Mouse (Mus musculus) liver, embryonic 15.5 days (tissue): ENCODE measurements around the gene Utp15. TPM values are rescaled to one million over a fixed set of nuclear protein-coding genes. Genes with fewer than 3 reads are reported as not detected.

Experiments used
- ATAC-seq: fragments of 200-750 bp; cut with Nextera tagmentation; 2 replicates; pipeline ENCODE4 v1.8.0; 2017; ENCODE audit warnings: moderate number of reproducible peaks, mild to moderate bottlenecking, moderate library complexity; ENCODE audit not compliant: insufficient read depth
- H3K27ac ChIP-seq: fragments of 300-500 bp; sonication (generic); replicated peaks from 2 replicates; pipeline ENCODE4 v1.5.1; 2015; ENCODE audit warnings: mild to moderate bottlenecking, inconsistent platforms
- H3K27me3 ChIP-seq: fragments of 300-500 bp; sonication (generic); 2 replicates; pipeline ENCODE4 v1.6.1; 2015; ENCODE audit warnings: mild to moderate bottlenecking, inconsistent platforms
- H3K36me3 ChIP-seq: fragments of 300-500 bp; sonication (generic); replicated peaks from 2 replicates; pipeline ENCODE4 v1.6.1; 2015; ENCODE audit warnings: moderate library complexity, mild to moderate bottlenecking, inconsistent platforms
- H3K4me1 ChIP-seq: fragments of 300-500 bp; sonication (generic); replicated peaks from 2 replicates; pipeline ENCODE4 v1.6.1; 2015; ENCODE audit warnings: inconsistent platforms
- H3K4me2 ChIP-seq: fragments of 300-500 bp; sonication (generic); 2 replicates; pipeline ENCODE4 v1.6.1; 2015; ENCODE audit warnings: moderate library complexity, mild to moderate bottlenecking, inconsistent platforms
- H3K4me3 ChIP-seq: fragments of 300-500 bp; sonication (generic); replicated peaks from 2 replicates; pipeline ENCODE4 v1.5.1; 2015; ENCODE audit warnings: mild to moderate bottlenecking, inconsistent platforms
- H3K9ac ChIP-seq: fragments of 300-500 bp; sonication (generic); 2 replicates; pipeline ENCODE4 v1.6.1; 2015; ENCODE audit warnings: moderate library complexity, mild to moderate bottlenecking, inconsistent platforms
- H3K9me3 ChIP-seq: fragments of 300-500 bp; sonication (generic); replicated peaks from 2 replicates; pipeline ENCODE4 v1.6.1; 2016; ENCODE audit warnings: inconsistent platforms
- WGBS: fragments of 180-500 bp; shearing (Covaris S2); methylation state at CpG from one replicate; pipeline ENCODE4 v1.1.7; 2015; ENCODE audit warnings: mixed read lengths; ENCODE audit not compliant: insufficient replicate concordance; 5-methylcytosine and 5-hydroxymethylcytosine counted together
- polyA plus RNA-seq: library from polyadenylated mRNA; unstranded; fragments of >200 nt; fragmentation: Nextera tagmentation; extraction: Ambion mirVana; gene quantifications from 2 replicates; pipeline ENCODE4 v1.2.1, GENCODE M21; 2015

The Utp15 gene
- polyA plus RNA-seq: 11.0 and 12.0 TPM in 2 replicates

DNA sequence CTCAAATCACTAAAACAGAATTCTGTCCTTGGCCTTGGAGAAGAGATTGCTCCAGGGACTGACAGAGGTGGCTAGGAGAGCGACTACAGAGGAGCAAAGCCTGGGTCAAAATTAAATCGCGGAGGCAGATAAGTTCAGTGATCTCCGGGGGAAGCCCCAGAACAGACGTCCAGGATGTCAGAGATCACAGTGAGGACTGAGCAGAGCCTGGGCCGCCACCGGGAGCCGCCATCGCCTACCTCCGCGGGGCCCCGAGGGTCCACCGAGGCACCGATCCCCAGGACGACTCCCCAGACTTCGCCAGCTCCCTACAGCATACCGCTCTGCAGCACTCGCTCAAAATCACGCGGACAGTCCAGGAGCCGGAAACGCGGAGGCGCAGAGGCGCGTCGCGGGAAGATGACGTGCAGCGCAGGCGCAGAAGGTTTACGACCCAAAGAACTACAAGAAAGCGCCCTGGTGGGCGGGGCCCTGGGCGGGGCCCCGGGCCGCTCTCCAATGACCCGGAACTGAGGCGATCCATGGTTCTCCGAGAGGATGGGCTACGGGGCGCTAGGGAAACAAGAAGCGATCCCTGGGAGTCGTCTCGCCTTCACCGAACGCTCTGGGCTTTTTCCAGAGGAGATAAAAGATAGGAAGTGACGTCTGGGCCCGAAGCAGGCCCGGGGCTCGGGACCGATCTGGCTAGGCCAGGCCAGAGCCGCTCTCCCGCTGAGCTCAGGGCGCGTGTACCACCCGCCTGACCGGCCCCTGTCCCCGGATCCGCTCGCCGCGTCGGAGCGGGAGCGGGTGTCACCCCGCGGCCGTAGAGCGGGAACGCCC lies at the start of gene Utp15, which contains the start of gene Ankra2:
Gene Utp15 (minus strand): TSS at position 406 of the 822 bp plus-strand sequence.
Gene Ankra2 (plus strand): TSS at position 439 of the 822 bp plus-strand sequence.
- WGBS: under 1% methylated on average over 71 of the region's 71 CpGs
- no peaks in the 10 kb centered on the region for H3K9me3 ChIP-seq
- H3K9ac ChIP-seq: peak within 1 kb of the TSS; percentile 84
- no peaks in the 10 kb centered on the region for H3K27me3 ChIP-seq
- peaks cover 28% of the 10 kb centered on the region for H3K36me3 ChIP-seq
- peak within 1 kb of the TSS; percentile 91 for H3K4me2 ChIP-seq
- peak within 1 kb of the TSS; percentile 93 for H3K27ac ChIP-seq
- peak within 1 kb of the TSS; percentile 87 for H3K4me3 ChIP-seq
- peaks cover 26% of the 10 kb centered on the region for H3K4me1 ChIP-seq
- peak; percentile 99 for ATAC-seq

DNA sequence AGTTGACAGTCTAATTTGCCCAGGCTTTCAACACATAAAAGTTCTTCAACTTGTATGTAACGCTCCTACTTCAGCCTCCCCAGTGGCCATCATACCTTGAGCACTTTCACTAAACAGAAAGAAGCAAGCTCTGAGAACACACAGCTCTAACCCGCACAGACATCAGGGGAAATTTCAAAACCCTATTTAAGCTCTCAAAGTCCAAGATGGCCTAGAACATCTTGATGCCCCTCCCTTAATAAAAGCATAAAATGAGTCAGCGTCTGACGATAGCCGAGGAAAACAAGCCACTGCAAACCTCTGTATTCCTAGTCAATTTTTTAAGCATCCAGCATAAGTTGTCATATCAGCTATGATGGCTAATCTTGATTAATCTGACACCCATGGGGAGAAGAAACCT lies 48.8 kb upstream of the Utp15 start:
- Histone ChIP-seq H3K27ac (no peak overlapping the region), H3K27me3 (no peaks in the 10 kb centered on the region), H3K9ac (no peak overlapping the region), H3K9me3 (no peaks in the 10 kb centered on the region), H3K4me2 (no peak overlapping the region), H3K36me3 (peaks cover 66% of the 10 kb centered on the region), H3K4me1 (peaks cover 17% of the 10 kb centered on the region), H3K4me3 (no peak overlapping the region)
- 82% methylated on average over 5 of the region's 5 CpGs for WGBS
- ATAC-seq: no peak

GRCm38 (mm10) chr13:98308724-98309123 lies 45.9 kb upstream of the Utp15 start:
- Histone ChIP-seq H3K4me1 (peaks cover 3% of the 10 kb centered on the region), H3K4me3 (no peak overlapping the region), H3K4me2 (no peak overlapping the region), H3K9me3 (no peaks in the 10 kb centered on the region), H3K9ac (no peak overlapping the region), H3K36me3 (peaks cover 59% of the 10 kb centered on the region), H3K27ac (no peak overlapping the region), H3K27me3 (no peaks in the 10 kb centered on the region; the same call in 1 of the 2 replicates)
- WGBS: 76% methylated on average over 4 of the region's 4 CpGs
- no peak for ATAC-seq

DNA sequence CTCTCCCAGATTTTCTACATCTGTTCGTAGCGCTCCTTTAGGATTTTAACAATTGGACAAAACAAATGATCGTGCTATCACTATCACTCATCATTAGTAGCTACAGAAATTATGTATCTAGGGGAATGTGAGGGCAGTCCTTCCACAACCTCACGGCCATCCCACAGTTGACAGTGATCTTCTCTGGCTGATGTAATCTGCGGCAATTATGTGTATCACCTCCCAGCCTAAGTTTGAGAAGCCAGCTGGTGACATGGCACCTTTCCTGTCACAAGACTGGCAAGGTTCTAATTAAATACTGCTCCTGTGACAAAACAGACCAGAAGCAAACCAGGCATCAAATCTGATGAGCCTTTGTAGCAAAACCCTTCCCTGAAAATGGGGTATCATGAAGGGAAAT lies 45.2 kb upstream of the Utp15 start:
- H3K9me3 ChIP-seq: no peaks in the 10 kb centered on the region
- H3K4me3 ChIP-seq: no peak overlapping the region
- H3K27ac ChIP-seq: no peak overlapping the region
- WGBS: 72% methylated on average over 5 of the region's 5 CpGs
- no peak for ATAC-seq
- H3K36me3 ChIP-seq: peaks cover 52% of the 10 kb centered on the region
- no peaks in the 10 kb centered on the region; the same call in 1 of the 2 replicates for H3K4me1 ChIP-seq
- H3K9ac ChIP-seq: no peak overlapping the region
- H3K27me3 ChIP-seq: no peaks in the 10 kb centered on the region; the same call in 1 of the 2 replicates
- no peak overlapping the region for H3K4me2 ChIP-seq

- Histone ChIP-seq H3K4me2 (no peak overlapping the region), H3K9ac (no peak overlapping the region), H3K4me1 (no peaks in the 10 kb centered on the region; the same call in 1 of the 2 replicates), H3K9me3 (no peaks in the 10 kb centered on the region), H3K4me3 (no peak overlapping the region), H3K27me3 (no peaks in the 10 kb centered on the region; the same call in 1 of the 2 replicates), H3K36me3 (peaks cover 42% of the 10 kb centered on the region), H3K27ac (no peak overlapping the region)
- no peak for ATAC-seq
- WGBS: 58% methylated on average over 14 of the region's 14 CpGs
These were observed 44.1 kb upstream of the Utp15 start for GRCm38 (mm10) chr13:98306852-98307475.

GRCm38 (mm10) chr13:98306393-98306792 lies 43.6 kb upstream of the Utp15 start:
- peaks cover 37% of the 10 kb centered on the region for H3K36me3 ChIP-seq

DNA sequence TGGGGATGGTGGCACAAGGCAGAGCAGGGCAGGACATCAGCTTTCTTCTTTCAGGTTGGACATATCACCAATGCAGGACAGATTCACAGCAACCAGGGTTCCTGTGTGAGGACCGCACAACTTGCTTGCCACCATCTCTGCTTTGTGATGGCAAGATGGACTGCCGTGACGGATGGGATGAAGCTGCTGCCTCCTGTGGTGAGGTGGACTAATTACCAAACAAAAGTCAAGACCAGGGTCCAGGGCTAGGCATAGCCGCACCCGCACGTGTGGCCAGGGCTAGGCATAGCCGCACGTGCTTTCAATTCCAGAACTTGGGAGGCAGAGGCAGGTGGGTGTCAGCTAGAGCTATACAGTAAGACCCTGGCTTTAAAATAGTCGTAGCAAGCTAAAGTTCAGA lies 42.4 kb upstream of the Utp15 start:
- ATAC-seq: no peak
- Histone ChIP-seq H3K27ac (no peak overlapping the region), H3K36me3 (peaks cover 25% of the 10 kb centered on the region), H3K9ac (no peak overlapping the region), H3K27me3 (no peaks in the 10 kb centered on the region; the same call in 1 of the 2 replicates), H3K4me2 (no peak overlapping the region), H3K9me3 (no peaks in the 10 kb centered on the region), H3K4me3 (no peak overlapping the region), H3K4me1 (no peaks in the 10 kb centered on the region; the same call in 1 of the 2 replicates)
- 78% methylated on average over 9 of the region's 9 CpGs for WGBS

More at GRCm38 (mm10) chr13:98306393-98306792, 43.6 kb upstream of the Utp15 start:
- WGBS: 49% methylated on average over 5 of the region's 5 CpGs
- Histone ChIP-seq H3K9me3 (no peaks in the 10 kb centered on the region), H3K27me3 (no peaks in the 10 kb centered on the region; the same call in 1 of the 2 replicates), H3K4me3 (no peak overlapping the region), H3K4me2 (no peak overlapping the region), H3K4me1 (no peaks in the 10 kb centered on the region; the same call in 1 of the 2 replicates), H3K27ac (no peak overlapping the region), H3K9ac (no peak overlapping the region)
- ATAC-seq: no peak

DNA sequence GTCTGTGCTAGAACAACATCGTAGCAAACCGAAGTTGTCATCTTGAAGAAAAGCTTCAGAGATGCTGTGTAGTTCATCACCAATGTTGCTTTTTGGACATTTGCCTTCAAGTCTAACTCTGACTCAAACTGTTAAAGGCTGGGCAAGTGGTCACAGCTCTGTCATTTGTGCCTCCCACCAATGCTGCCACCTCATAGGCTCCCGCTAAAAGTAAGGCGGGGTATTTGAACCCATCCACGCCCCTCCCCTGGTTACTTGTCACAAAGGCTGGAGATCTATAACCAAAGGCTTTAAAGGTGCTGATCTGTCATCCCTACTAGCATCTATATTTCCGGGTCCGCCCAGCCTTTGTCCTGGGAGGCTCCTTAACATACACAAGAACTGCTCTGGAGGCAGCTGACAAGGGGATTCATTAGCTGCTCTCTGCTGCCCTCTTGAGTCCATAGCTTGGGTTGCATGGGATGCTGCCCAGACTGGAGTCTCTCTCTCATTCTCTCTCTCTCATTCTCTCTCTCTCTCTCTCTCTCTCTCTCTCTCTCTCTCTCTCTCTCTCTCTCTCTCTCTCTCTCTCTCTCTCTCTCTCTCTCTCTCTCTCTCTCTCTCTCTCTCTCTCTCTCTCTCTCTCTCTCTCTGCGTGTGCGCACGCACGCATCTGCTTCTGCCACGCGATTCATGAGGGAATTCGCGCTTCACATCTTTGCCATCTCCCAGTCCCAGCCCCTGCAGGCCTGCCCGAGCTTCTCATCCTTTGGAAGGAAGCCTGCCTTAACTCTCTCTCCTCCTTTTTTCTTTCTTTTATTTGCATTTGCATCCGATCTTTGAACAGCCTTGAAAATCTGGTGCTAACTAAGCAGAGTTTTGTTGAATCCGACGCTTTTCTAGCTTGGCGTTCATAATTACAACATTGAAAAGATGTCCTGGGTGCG lies 36.3 kb upstream of the Utp15 start:
- Histone ChIP-seq H3K9me3 (no peaks in the 10 kb centered on the region), H3K4me2 (no peak overlapping the region), H3K36me3 (no peaks in the 10 kb centered on the region), H3K4me3 (no peak overlapping the region), H3K9ac (no peak overlapping the region), H3K27ac (no peak overlapping the region), H3K27me3 (no peaks in the 10 kb centered on the region), H3K4me1 (no peaks in the 10 kb centered on the region)
- no peak for ATAC-seq
- 51% methylated on average over 21 of the region's 21 CpGs for whole genome bisulfite sequencing

DNA sequence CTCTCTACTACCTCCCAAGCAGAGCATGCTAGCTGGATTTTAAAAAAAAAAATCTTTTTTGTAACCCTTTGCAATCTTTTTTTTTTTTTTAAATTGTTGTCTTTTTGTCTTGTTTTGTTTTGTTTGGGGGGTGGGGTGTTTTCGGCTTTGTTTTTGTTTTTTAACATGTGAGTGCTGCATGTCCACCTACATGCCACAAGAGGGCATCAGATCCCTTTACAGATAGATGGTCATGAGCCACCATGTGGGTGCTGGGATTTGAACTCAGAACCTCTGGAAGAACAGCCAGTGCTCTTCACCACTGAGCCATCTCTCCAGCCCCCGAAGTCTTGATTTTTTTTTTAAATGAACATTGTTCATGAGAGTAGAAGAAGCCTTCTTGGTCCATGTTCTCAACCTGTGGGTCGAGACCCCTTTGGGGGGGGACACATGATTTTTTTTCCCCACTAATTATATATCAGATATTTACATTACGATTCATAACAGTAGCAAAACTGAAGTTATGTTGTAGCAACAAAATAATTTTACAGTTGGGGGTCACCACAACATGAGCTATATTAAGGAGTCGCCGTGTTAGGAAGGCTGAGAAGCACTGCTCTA lies 35.1 kb upstream of the Utp15 start:
- H3K27me3 ChIP-seq: no peaks in the 10 kb centered on the region
- H3K9me3 ChIP-seq: no peaks in the 10 kb centered on the region
- H3K4me2 ChIP-seq: no peak overlapping the region
- H3K27ac ChIP-seq: no peak overlapping the region
- ATAC-seq: no peak
- no peak overlapping the region for H3K9ac ChIP-seq
- WGBS: 69% methylated on average over 6 of the region's 6 CpGs
- no peaks in the 10 kb centered on the region for H3K36me3 ChIP-seq
- no peaks in the 10 kb centered on the region for H3K4me1 ChIP-seq
- no peak overlapping the region for H3K4me3 ChIP-seq

DNA sequence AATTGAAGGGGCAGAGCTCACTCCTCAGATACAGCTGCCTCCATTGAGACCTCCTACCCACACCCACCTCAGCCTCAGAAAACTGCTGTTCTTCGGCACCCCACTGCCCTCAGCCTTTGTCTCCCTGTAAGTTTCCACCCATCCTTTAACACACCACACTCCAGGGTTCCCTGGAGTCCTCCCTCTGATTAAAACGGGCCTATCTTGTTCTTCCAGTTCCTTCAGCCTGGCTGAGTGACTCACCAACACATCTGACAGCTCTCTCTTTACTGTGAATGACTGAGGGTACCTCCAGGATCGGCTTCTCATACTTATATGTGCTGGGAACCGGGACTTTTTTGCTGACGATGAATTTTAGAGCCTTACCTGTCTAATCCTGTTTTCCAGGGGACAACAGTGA lies 33.2 kb upstream of the Utp15 start:
- ATAC-seq: no peak
- 50% methylated on average over 5 of the region's 5 CpGs for WGBS
- no peaks in the 10 kb centered on the region for H3K36me3 ChIP-seq
- H3K27ac ChIP-seq: no peak overlapping the region
- no peak overlapping the region for H3K9ac ChIP-seq
- no peak overlapping the region for H3K4me2 ChIP-seq
- no peaks in the 10 kb centered on the region for H3K4me1 ChIP-seq
- H3K4me3 ChIP-seq: no peak overlapping the region
- H3K9me3 ChIP-seq: no peaks in the 10 kb centered on the region
- H3K27me3 ChIP-seq: no peaks in the 10 kb centered on the region
